Mouse (Mus musculus): ENCODE measurements around the gene Cps1.

The Cps1 gene

DNA sequence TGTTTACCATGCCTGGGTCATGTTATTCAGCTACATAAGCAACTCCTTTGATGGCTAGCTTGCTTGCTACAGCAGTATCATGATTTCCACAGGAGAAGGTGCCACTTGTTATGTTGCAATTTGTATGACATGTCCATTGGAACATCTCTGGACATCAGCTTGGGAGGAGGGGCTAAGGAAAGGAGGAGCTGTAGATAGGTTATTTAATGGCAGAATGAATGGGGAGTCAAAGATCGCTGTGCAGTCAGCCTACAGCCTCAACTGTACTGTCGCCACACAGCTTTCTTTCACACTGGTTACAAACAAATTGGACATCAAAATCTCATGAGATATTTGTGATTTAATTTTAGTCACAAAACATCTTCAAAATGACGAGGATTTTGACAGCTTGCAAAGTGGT, at the start of gene Cps1:
Gene Cps1, plus strand, starts transcription at position 230 of the 400 bp plus-strand sequence.
- in situ Hi-C loops (cut with MboI, MseI) = no loop called here

DNA sequence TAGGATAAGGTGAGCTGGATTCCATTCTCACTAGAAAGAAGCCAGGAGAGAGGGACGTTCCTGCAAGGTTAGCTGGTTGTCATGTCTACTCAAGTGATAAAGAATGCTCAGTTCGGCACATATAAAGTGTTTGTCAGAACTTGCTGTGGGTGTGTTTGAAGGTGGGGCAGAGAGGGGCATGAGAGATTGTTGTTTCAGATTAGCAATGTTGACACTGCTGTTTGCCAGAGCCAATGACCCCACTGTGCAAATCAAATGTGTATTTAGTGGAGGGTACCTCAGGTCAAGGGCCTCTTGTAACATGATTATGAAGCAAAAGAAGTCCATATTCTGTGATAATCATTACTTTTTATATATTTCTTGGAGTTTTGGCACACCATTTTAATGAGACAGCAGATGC, 45.1 kb upstream of the Cps1 start:
- in situ Hi-C loops (cut with MboI, MseI) = loop anchor here (10.0 kb wide), 1 partner anchor 1423 kb away; no protein-coding TSS in a partner anchor

- in situ Hi-C loops (cut with MboI, MseI) = loop anchor here (10.0 kb wide), 1 partner anchor 1424 kb away; no protein-coding TSS in a partner anchor
Observed at GRCm38 (mm10) chr1:67078666-67079065, 44.2 kb upstream of the Cps1 start.

DNA sequence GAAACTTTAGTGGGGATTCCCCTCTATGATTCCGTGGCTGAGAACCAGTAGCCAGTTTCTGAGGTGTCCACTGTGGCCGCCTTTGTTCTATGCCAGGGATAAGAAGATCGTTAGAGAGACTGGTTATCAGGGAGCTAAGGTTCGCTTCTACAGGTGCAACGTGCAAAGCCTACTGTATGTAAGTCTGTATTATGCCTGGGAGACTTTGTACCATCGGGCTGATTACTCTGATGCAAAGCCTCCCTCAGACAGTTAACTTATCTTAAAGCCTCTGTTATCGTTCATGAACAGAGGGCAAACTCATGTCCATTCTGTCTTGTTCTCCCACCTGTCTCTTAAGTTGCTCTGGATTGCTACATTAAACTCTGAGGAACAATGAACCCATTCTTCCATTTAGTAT, 43.7 kb upstream of the Cps1 start:
- in situ Hi-C loops (cut with MboI, MseI) = loop anchor here (10.0 kb wide), 1 partner anchor 1424 kb away; no protein-coding TSS in a partner anchor

DNA sequence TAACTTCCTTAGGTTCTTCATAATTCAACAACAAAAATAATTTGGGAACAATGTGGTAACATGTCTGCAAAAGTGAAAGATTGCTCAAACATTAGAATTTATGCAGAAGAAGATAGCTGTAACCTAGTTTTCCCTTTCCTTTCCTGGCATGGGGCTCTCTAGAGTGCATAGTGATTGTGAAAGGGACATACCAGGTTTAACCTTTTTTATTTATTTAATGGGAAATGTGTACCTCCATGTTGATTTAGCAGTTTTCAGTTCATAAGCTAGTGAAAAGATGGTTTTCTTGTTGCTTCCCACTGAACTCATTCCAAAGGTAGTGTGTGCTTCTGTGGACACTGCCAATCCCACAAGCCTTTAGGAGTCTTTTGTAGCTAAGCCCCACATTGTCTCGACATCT, 30.4 kb upstream of the Cps1 start:
- in situ Hi-C loops (cut with MboI, MseI) = no loop called here

DNA sequence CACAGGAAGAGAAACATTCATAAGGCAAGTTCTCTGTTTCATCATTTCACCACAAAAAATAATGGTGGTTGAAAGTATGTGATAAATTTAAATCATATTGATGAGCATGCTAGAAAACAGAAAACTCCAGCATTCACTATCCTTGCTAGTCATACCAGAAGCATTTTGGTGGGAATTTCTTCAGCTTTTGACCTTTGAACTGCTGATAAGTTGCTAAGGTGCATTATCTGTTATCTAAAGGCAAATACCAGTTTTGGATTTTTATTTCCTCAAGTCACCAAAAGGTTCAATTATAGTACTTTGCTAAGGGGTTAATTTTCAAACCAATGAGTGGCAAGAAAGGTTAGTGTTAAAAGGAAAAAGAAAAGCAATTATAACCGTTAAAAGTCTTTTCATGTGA, 23.6 kb upstream of the Cps1 start:
- in situ Hi-C loops (cut with MboI, MseI) = no loop called here

- in situ Hi-C loops (cut with MboI, MseI) = no loop called here
Observed at GRCm38 (mm10) chr1:67103476-67104248, 19.2 kb upstream of the Cps1 start.

GRCm38 (mm10) chr1:67111621-67112298, 11.1 kb upstream of the Cps1 start:
- in situ Hi-C loops (cut with MboI, MseI) = no loop called here

- in situ Hi-C loops (cut with MboI, MseI) = no loop called here
Observed at GRCm38 (mm10) chr1:67113343-67114030, 9.3 kb upstream of the Cps1 start.

- in situ Hi-C loops (cut with MboI, MseI) = no loop called here
Observed at GRCm38 (mm10) chr1:67116571-67116970, 6.3 kb upstream of the Cps1 start.

DNA sequence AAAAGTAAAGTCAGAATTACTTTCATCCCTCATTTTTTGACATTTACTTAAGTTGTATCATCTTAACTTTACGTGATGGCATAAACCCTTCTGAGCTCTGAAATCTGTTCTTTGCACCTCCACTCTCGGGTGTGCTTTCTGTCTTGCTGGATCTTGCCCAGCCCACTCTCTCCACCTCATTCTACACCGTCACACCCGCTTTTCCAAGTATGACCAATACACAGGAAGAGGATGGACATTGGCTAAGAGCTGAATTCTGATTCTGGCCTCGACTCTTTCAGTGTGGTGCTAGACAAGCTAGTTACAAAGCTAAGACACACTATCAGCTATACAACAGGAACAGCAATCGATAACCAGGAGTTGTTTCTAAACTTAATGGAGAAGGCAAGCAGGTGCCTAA, 5.0 kb upstream of the Cps1 start:
- in situ Hi-C loops (cut with MboI, MseI) = no loop called here

- in situ Hi-C loops (cut with MboI, MseI) = no loop called here
Observed at GRCm38 (mm10) chr1:67125433-67125832, 2.6 kb downstream of the Cps1 start.

DNA sequence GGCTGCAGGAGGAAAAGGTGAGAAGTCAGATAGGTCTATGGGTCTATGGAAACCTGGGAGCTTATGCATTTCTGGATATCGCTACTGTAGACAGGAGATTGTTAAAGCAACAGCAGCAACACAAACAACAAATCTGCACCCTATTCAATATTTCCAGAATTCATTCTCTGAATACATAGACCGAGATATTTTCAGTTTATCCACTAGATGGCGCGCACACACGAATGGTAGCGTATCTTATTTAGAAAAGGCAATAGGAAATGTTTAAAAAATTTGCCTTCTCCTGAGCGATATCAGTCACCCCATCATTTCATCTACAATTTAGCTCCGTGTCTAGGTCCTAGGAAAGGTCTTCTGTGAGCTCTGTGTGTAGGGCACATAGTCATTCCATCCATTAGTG, 21.1 kb downstream of the Cps1 start:
- in situ Hi-C loops (cut with MboI, MseI) = no loop called here

DNA sequence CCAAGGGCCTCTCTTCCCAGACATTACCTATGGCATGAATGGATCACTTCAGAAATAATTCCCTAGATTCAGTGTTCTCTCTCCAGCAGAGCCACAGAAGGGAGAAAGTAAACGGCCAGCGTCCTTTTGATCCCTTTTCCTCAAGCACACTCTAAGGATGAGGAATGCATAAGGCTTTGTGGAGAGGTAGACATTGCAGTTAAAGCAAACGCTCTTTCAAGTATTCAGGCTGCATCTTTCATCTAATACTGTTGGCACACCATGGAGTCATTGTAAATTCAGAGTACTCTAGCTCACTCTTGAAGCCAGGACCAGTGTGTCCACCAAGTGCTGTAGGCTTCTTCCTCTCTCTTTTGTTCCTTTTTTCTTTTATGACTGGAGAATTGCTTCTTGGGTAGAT, 28.4 kb downstream of the Cps1 start:
- in situ Hi-C loops (cut with MboI, MseI) = loop anchor here (25.0 kb wide), 1 partner anchor 1986 kb away; no protein-coding TSS in a partner anchor

- in situ Hi-C loops (cut with MboI, MseI) = loop anchor here (25.0 kb wide), 1 partner anchor 1970 kb away; no protein-coding TSS in a partner anchor
Observed at GRCm38 (mm10) chr1:67167283-67167682, 44.5 kb downstream of the Cps1 start.

DNA sequence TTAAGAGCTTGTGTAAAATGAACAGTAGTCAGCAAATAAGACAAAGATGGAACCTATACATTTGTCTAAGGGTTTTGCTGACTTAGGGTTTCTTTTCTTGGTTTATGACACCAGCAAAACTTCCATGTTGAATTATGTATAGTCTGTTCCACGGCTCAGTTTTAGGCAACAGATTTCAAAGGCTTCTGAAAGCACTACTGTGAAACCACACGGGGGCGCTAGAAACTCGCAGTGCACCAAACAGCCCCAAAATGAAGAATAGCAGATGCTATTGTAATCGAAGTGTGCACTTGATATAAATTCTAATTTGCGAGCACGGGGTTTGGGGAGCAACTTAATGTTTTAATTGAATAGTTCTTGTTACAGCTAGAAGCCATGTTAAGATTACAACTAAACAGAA, 58.3 kb downstream of the Cps1 start:
- in situ Hi-C loops (cut with MboI, MseI) = no loop called here

DNA sequence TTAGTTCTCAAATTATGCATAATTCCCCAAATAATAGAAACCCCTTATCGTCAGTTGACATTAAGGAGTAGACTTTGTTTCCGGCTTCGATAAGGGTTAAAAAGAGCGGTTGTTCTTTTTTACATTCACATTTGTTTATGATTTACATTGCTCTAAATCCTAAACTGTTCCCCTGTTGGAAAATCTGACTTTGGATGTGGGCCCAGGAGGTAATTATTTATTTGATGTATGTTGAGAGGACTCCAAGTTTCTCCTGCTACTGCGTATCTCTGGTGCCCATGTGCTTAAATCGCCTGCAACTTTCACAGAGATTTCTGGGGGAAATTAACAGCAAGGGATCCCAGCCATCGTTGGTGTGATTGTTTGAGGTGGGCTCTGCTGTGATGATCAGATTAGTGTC, 59.4 kb downstream of the Cps1 start:
- in situ Hi-C loops (cut with MboI, MseI) = no loop called here

DNA sequence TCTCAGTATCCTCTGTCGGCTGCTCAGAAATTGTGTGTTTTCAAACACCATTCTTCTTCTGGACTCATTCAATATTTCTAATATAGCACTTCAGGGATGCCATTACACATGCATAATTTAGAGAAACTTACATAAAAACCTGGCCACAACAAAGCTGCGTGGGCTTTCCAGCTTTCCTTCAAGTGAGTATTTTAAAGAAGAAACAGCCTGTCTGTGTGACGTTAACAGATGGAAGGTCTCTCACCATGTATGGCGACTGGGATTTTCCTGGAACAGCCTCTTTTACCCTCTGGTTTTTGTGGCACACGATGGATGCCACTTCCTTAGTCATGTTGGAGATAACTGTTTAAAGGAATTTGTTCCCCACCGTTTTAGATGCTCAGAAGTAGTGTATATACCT, 60.7 kb downstream of the Cps1 start:
- in situ Hi-C loops (cut with MboI, MseI) = no loop called here

DNA sequence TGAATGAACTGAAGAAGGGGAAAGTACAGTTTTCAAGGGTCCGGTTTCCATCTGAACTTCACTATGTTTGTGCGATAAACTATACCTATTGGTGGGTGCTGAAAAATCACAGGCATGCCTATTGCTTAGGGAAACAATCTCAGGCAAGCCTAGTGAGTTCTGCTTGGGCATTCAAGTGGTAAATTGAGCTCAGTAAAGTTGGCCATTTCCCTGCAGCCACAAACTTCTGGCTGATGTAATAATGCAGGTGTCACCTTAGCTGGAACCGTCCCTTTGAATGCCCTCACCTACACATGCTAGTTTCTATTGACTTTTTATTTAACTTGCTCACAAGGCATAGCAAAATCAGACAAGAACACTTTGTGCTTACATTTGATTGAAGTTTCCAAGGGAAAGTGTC, 61.3 kb downstream of the Cps1 start:
- in situ Hi-C loops (cut with MboI, MseI) = no loop called here

DNA sequence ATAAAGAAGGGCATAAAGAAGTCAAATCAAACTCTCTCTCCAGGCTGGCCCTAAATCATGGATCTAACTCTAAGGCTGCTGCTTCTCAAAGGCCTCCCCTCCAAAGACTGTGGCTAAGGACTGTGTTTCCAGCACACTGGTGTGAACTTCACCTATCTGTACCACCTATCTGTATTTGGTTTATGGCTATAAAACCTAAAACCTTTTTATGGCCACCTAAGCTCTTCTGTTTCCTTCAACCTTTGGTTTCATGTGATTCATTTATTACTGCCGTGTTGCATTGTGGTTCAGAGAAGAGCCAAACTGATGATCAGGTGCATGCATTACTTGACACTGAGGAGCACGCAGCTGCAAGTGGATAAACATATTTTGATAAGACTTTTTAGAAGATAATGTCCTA, 74.5 kb downstream of the Cps1 start:
- in situ Hi-C loops (cut with MboI, MseI) = loop anchor here (10.0 kb wide), 1 partner anchor 797 kb away; no protein-coding TSS in a partner anchor

DNA sequence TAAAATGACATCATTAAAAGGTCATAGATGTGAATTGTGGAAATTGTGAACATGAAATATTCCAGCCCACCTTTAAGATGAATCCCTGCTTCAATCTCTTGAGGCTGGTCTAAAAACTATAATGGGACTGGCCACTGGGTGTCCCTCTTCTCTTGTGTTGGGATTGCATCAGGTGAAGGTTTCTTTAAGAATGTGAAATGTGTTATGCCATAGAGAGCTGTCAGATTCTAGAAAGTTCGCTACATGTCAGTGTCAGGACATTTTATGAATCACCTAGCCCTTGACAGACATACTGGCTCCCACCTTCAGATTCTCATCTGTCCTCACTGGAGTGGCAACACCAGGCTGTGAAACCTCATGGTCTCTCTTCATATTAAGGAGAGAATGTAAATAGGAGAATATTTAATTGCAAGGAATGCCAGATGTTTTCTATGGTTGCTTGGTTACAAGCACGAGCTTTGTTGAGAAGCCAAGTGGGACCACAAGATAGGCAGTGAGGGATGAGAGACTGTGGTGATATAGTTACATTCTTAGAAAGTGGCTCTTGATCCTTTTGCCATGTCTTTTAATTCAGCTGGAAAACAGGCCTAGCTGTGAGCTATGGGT, 95.6 kb downstream of the Cps1 start:
- in situ Hi-C loops (cut with MboI, MseI) = no loop called here

DNA sequence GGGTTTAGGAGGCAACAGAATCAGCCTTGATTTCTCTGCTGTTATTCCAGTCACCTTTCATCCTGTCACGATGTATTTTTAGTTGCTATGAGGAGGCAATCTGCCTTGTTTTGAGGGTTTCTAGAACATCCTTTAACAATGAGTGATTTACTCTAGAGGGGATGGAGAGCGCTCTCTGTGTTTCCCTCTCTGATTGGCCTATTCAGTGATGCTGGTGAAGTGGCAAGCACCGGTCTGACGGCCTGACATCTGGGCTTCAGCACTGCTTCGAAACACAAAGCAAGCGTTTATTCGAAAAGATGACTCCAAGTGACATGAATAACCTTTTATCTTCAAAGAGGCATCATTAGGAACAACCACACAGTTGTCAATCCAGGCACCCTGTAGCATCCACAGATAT, 100.8 kb downstream of the Cps1 start:
- in situ Hi-C loops (cut with MboI, MseI) = no loop called here

Data from T-helper 2 cell (primary cell).